Mouse (Mus musculus) inflammation-experienced regulatory T-cells (primary cell): Measurements from ENCODE around the gene Pitpnm1. TPM values are rescaled to one million over a fixed set of nuclear protein-coding genes. Genes with fewer than 3 reads are reported as not detected.

Experiments
- polyA plus RNA-seq, 2 experiments: library from polyadenylated mRNA; unstranded; fragments of 100-300 nt; shearing (Covaris generic); gene quantifications; one replicate each; pipeline ENCODE4 v1.2.1; 2017

Gene Pitpnm1
- polyA plus RNA-seq: 100 to 1,000 TPM; 344 to 350 TPM

GRCm38 (mm10) chr19:4099837-4100717, at the start of gene Pitpnm1:
Pitpnm1 (plus strand) TSS chr19:4099998.

GRCm38 (mm10) chr19:4059069-4059740, 40.6 kb upstream of the Pitpnm1 start, which contains the start of gene Gstp3:
Gstp3 (minus strand) TSS chr19:4059569.

GRCm38 (mm10) chr19:4081394-4081793, 18.4 kb upstream of the Pitpnm1 start, which contains the start of gene Cabp2:
Cabp2 (plus strand) TSS chr19:4081578.

GRCm38 (mm10) chr19:4096642-4097440, 3.0 kb upstream of the Pitpnm1 start, which contains the start of gene Cdk2ap2:
Cdk2ap2 (plus strand) TSS chr19:4097182.

GRCm38 (mm10) chr19:4125741-4126696, 26.2 kb downstream of the Pitpnm1 start, which contains the start of gene Aip:
Aip (minus strand) TSS chr19:4125858.

GRCm38 (mm10) chr19:4139446-4139845, 39.6 kb downstream of the Pitpnm1 start, which contains the start of gene Gpr152:
Gpr152 (plus strand) TSS chr19:4139787.

GRCm38 (mm10) chr19:4143759-4144268, 44.0 kb downstream of the Pitpnm1 start, which contains the start of gene Cabp4:
Cabp4 (minus strand) TSS chr19:4144033.

GRCm38 (mm10) chr19:4148491-4148806, 48.7 kb downstream of the Pitpnm1 start, which contains the start of gene Coro1b:
Coro1b (plus strand) TSS chr19:4148619.

GRCm38 (mm10) chr19:4153232-4153654, 53.4 kb downstream of the Pitpnm1 start, which contains the start of gene Ptprcap:
Ptprcap (plus strand) TSS chr19:4153604.

GRCm38 (mm10) chr19:4162646-4163542, 63.1 kb downstream of the Pitpnm1 start, which contains the start of gene Rps6kb2:
Rps6kb2 (minus strand) TSS chr19:4163354.

Other genes with a start within 250 kb of the Pitpnm1 start
- gene Chka, start 248.2 kb upstream of the Pitpnm1 start, polyA plus RNA-seq: 10 to 100 TPM; 15.3 to 18.1 TPM
- 10 to 100 TPM; 69.0 to 87.5 TPM for gene Tcirg1, start 192.9 kb upstream of the Pitpnm1 start, polyA plus RNA-seq
- 100 to 1,000 TPM; 135 to 181 TPM for gene Ndufs8, start 187.2 kb upstream of the Pitpnm1 start, polyA plus RNA-seq
- gene Aldh3b1, start 170.2 kb upstream of the Pitpnm1 start, polyA plus RNA-seq: under 1 TPM; 0.34 to 0.40 TPM
- 10 to 100 TPM; 45.3 to 51.4 TPM for gene Unc93b1, start 164.8 kb upstream of the Pitpnm1 start, polyA plus RNA-seq
- under 1 TPM; 0.24 to 0.86 TPM for gene Aldh3b3, start 141.4 kb upstream of the Pitpnm1 start, polyA plus RNA-seq
- under 1 TPM in 1 of 2 experiments, not detected in 1; 0.20 TPM for gene Aldh3b2, start 127.7 kb upstream of the Pitpnm1 start, polyA plus RNA-seq
- under 1 TPM in 1 of 2 experiments, not detected in 1; 0.36 TPM for gene Acy3, start 113.4 kb upstream of the Pitpnm1 start, polyA plus RNA-seq
- 1 to 10 TPM in 1 of 2 experiments, not detected in 1; 1.2 TPM for gene Tbx10, start 107.2 kb upstream of the Pitpnm1 start, polyA plus RNA-seq
- 10 to 100 TPM; 14.8 to 15.3 TPM for gene Nudt8, start 99.4 kb upstream of the Pitpnm1 start, polyA plus RNA-seq
- 1 to 10 TPM; 1.2 to 4.0 TPM for gene Gm49405, start 99.4 kb upstream of the Pitpnm1 start, polyA plus RNA-seq
- gene Doc2g, start 96.7 kb upstream of the Pitpnm1 start, polyA plus RNA-seq: 1 to 10 TPM in 1 of 2 experiments, under 1 TPM in 1; 0.68 to 4.7 TPM
- 100 to 1,000 TPM; 152 to 159 TPM for gene Ndufv1, start 87.2 kb upstream of the Pitpnm1 start, polyA plus RNA-seq
- 100 to 1,000 TPM; 537 to 539 TPM for gene Gstp1, start 62.0 kb upstream of the Pitpnm1 start, polyA plus RNA-seq
- gene Gstp2, start 54.0 kb upstream of the Pitpnm1 start, polyA plus RNA-seq: 10 to 100 TPM in 1 of 2 experiments, 1 to 10 TPM in 1; 3.0 to 16.9 TPM
- 100 to 1,000 TPM in 1 of 2 experiments, 10 to 100 TPM in 1; 94.0 to 111 TPM for gene Gstp3, start 40.4 kb upstream of the Pitpnm1 start, polyA plus RNA-seq
- gene Cabp2, start 18.4 kb upstream of the Pitpnm1 start, polyA plus RNA-seq: not detected
- 100 to 1,000 TPM; 834 to 888 TPM for gene Cdk2ap2, start 2.8 kb upstream of the Pitpnm1 start, polyA plus RNA-seq
- 100 to 1,000 TPM; 182 to 196 TPM for gene Aip, start 25.9 kb downstream of the Pitpnm1 start, polyA plus RNA-seq
- gene Gpr152, start 39.8 kb downstream of the Pitpnm1 start, polyA plus RNA-seq: 1 to 10 TPM in 1 of 2 experiments, under 1 TPM in 1; 0.18 to 1.7 TPM
- under 1 TPM; 0.38 to 0.82 TPM for gene Cabp4, start 44.0 kb downstream of the Pitpnm1 start, polyA plus RNA-seq
- gene Coro1b, start 48.6 kb downstream of the Pitpnm1 start, polyA plus RNA-seq: 100 to 1,000 TPM; 373 to 413 TPM
- 1,000 to 10,000 TPM; 1,211 to 1,532 TPM for gene Ptprcap, start 53.6 kb downstream of the Pitpnm1 start, polyA plus RNA-seq
- 10 to 100 TPM; 46.4 to 51.4 TPM for gene Rps6kb2, start 63.4 kb downstream of the Pitpnm1 start, polyA plus RNA-seq
- gene Carns1, start 75.5 kb downstream of the Pitpnm1 start, polyA plus RNA-seq: 10 to 100 TPM; 19.4 to 27.5 TPM
- 100 to 1,000 TPM; 738 to 929 TPM for gene Tbc1d10c, start 91.3 kb downstream of the Pitpnm1 start, polyA plus RNA-seq
- 1,000 to 10,000 TPM; 1,029 to 1,265 TPM for gene Ppp1ca, start 92.1 kb downstream of the Pitpnm1 start, polyA plus RNA-seq
- 100 to 1,000 TPM in 1 of 2 experiments, 10 to 100 TPM in 1; 59.1 to 116 TPM for gene Rad9a, start 101.7 kb downstream of the Pitpnm1 start, polyA plus RNA-seq
- 10 to 100 TPM; 27.4 to 50.0 TPM for gene Clcf1, start 114.2 kb downstream of the Pitpnm1 start, polyA plus RNA-seq
- not detected for gene AC109138.7, start 114.4 kb downstream of the Pitpnm1 start, polyA plus RNA-seq
- 100 to 1,000 TPM; 107 to 109 TPM for gene Pold4, start 131.9 kb downstream of the Pitpnm1 start, polyA plus RNA-seq
- under 1 TPM; 0.23 to 0.65 TPM for gene Ssh3, start 169.2 kb downstream of the Pitpnm1 start, polyA plus RNA-seq
- 1 to 10 TPM; 5.6 to 7.5 TPM for gene Ankrd13d, start 183.1 kb downstream of the Pitpnm1 start, polyA plus RNA-seq
- gene Grk2, start 206.2 kb downstream of the Pitpnm1 start, polyA plus RNA-seq: 100 to 1,000 TPM; 240 to 286 TPM